Mouse (Mus musculus) B cell, adult 67 days (primary cell): ENCODE measurements around the gene Foxl1. TPM values are rescaled to one million over a fixed set of nuclear protein-coding genes. Genes with fewer than 3 reads are reported as not detected.

Experiments
- total RNA-seq, 2 experiments: library from RNA; stranded (reverse); gene quantifications; 4 replicates each; pipeline ENCODE4 v1.2.4; 2023

The Foxl1 gene
- not detected for total RNA-seq

GRCm38 (mm10) chr8:121127756-121128375 lies at the start of gene Foxl1:
TSS of gene Foxl1 (plus strand) at chr8:121127940.

GRCm38 (mm10) chr8:121084210-121084951 lies 43.4 kb upstream of the Foxl1 start, which contains the start of gene Foxf1:
TSS of gene Foxf1 (plus strand) at chr8:121084386.

GRCm38 (mm10) chr8:121107668-121108656 lies 19.8 kb upstream of the Foxl1 start, which contains the start of gene Mthfsd:
TSS of gene Mthfsd (minus strand) at chr8:121108392.

GRCm38 (mm10) chr8:121115948-121116347 lies 11.8 kb upstream of the Foxl1 start, which contains the start of gene Foxc2:
TSS of gene Foxc2 (plus strand) at chr8:121116171.

Other genes starting within 250 kb of the Foxl1 start
- gene Foxf1, start 43.6 kb upstream of the Foxl1 start, total RNA-seq = not detected
- gene Mthfsd, start 19.5 kb upstream of the Foxl1 start, total RNA-seq = 10 to 100 TPM; 23.0 to 35.6 TPM
- gene Foxc2, start 11.8 kb upstream of the Foxl1 start, total RNA-seq = under 1 TPM in 1 of 2 experiments, not detected in 1; 0.20 TPM